ENCODE assay signal across 11 mouse cellular contexts in the genomic region with DNA sequence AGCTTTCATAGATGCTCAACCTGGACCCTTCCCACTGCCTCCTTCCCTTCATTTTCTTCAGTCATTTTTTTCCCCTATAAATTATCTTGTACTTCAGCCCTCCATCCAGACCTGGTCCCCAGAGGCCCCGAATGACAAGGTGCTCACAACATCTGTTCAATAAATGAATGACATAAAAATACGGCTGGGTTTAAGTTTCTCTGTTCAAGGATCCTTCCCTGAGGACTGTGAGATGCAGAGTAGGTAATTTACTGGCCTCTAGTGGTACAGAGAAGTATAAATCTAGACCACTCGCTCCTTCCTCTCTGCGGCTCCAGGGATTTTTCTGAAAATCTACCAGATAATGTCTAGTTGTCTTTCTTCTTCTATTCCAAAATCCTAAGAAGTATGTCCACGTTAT. TPM values are rescaled to one million over a fixed set of nuclear protein-coding genes. Genes with fewer than 3 reads are reported as not detected.
DNase-seq lines count a peak whose midpoint lies in the region; ATAC-seq and TF ChIP-seq lines count a peak whose summit lies in the region.
"Had no signal": no experiment of that assay in that cellular context is flagged by ENCODE, and none has a peak within 500 bp of the region (broad histone marks: within the 10 kb centered on the region; RNA-seq: fewer than 3 reads in every experiment).

No protein-coding gene starts in this region.

- no peak overlapping the region for H3K9ac ChIP-seq in limb, embryonic 14.5 days (ENCODE audit: low read depth, low read length, severe bottlenecking)

- 43% methylated on average over 5 of the region's 5 CpGs for WGBS in limb, embryonic 14.5 days

- H3K9me3 ChIP-seq in limb, embryonic 14.5 days (ENCODE audit: control insufficient read depth, low read length): no peaks in the 10 kb centered on the region
- H3K9me3 ChIP-seq: megakaryocyte, embryonic 14.5 days had no signal

- ATAC-seq in cerebellum, adult (ENCODE audit: insufficient number of reproducible peaks, low FRiP score, low TSS enrichment): peak; percentile 56; the same call in 1 of the 2 replicates
- peak; percentile 40 for ATAC-seq in common myeloid progenitor, adult 5-6 weeks (replicated peaks; ENCODE audit: low read depth, poor library complexity, severe bottlenecking)
- peak; percentile 50; the same call in 1 of the 2 replicates for ATAC-seq in limb, embryonic 14.5 days (ENCODE audit: low FRiP score, low read depth)

- H3K4me2 ChIP-seq in limb, embryonic 14.5 days (replicated peaks; ENCODE audit: low read depth, low read length, severe bottlenecking): no peak overlapping the region

- 0 out of 2 replicates have a peak, but pooled peaks cover 4% of the 10 kb centered on the region for H3K36me3 ChIP-seq in limb, embryonic 14.5 days (ENCODE audit: control insufficient read depth, insufficient read depth, low read length)

- no peak overlapping the region for H3K27ac ChIP-seq in limb, embryonic 14.5 days (replicated peaks; ENCODE audit: low read depth, low read length)

- DNase-seq in cerebellum, adult 18-20 months: no peak
- DNase-seq in layer of hippocampus, adult 9-10 months (ENCODE audit: low spot score): peak; percentile 33
- no peak for DNase-seq in layer of hippocampus, adult 9-11 months
- DNase-seq in limb, embryonic 14.5 days (ENCODE audit: low spot score): peak; percentile 49
- no peak for DNase-seq in spleen, adult 12 weeks (ENCODE audit: low spot score)
- no peak for DNase-seq in adrenal gland, postnatal 25 days
- DNase-seq: kidney, adult 8-10 months had no signal

- H3K4me3 ChIP-seq in limb, embryonic 14.5 days (replicated peaks; ENCODE audit: low read length): no peak overlapping the region
- H3K4me3 ChIP-seq: erythroblast, embryonic 14.5 days; megakaryocyte, embryonic 14.5 days had no signal

- H3K27me3 ChIP-seq in limb, embryonic 14.5 days (ENCODE audit: control insufficient read depth, insufficient read depth, low read length): no peaks in the 10 kb centered on the region

- H3K4me1 ChIP-seq in limb, embryonic 14.5 days (ENCODE audit: control insufficient read depth, insufficient read depth, low read length): peaks cover 48% of the 10 kb centered on the region

- TF ChIP-seq POLR2A in limb, embryonic 14.5 days (IDR thresholded peaks at IDR 0.05; ENCODE audit: borderline replicate concordance, extremely low read depth, insufficient read depth, insufficient read length): no peak

RNA-seq across cellular contexts. Expression of gene Adgra3, which starts 26.5 kb away (rescaled TPM):
- total RNA-seq in common myeloid progenitor, adult 5-6 weeks (2017): 9.1 and 9.8 TPM in 2 replicates
- 90.8 and 103 TPM in 2 replicates for polyA plus RNA-seq in limb, embryonic 14.5 days (2012; rRNA removed)
- polyA plus RNA-seq in limb, embryonic 14.5 days (2014; fragmentation: Nextera tagmentation; extraction: Ambion mirVana): 55.4 and 59.7 TPM in 2 replicates
- total RNA-seq in adrenal gland, postnatal 25 days (2021): 51.8 and 58.4 TPM in 2 replicates

Comparison
In these comparisons a context has a peak if more than half of its experiments do, and no peak if none do; other contexts are left out.
1. DNase-seq: peak in layer of hippocampus, adult 9-10 months (single experiment) and limb, embryonic 14.5 days (single experiment); none in cerebellum, adult 18-20 months (0 of 2), layer of hippocampus, adult 9-11 months (single experiment), spleen, adult 12 weeks (single experiment) and adrenal gland, postnatal 25 days (single experiment).
2. Peak in every context shown above with its lines, with median percentiles within 50 percentile points of each other: ATAC-seq.